Mouse (Mus musculus) limb, embryonic 12.5 days (tissue): ENCODE data around the gene Gm10251. TPM values are rescaled to one million over a fixed set of nuclear protein-coding genes. Genes with fewer than 3 reads are reported as not detected.
A peak's percentile ranks its signal among the peaks of the same experiment; 100 is the strongest.
"Not testable (repeated sequence)": the region's sequence is repeated elsewhere in the genome, so short reads cannot be mapped to it uniquely, and the experiment has no call there.

Experiments used
- ATAC-seq: fragments of 200-750 bp; cut with Nextera tagmentation; 2 replicates; pipeline ENCODE4 v1.8.0; 2017; ENCODE audit warnings: low read depth, moderate TSS enrichment; ENCODE audit not compliant: insufficient number of reproducible peaks, insufficient read depth, low FRiP score, low TSS enrichment
- H3K27ac ChIP-seq: fragments of 300-500 bp; sonication (generic); 2 replicates; pipeline ENCODE4 v1.5.1; 2016; ENCODE audit warnings: mild to moderate bottlenecking, moderate library complexity
- H3K27me3 ChIP-seq: fragments of 300-500 bp; sonication (generic); 2 replicates; pipeline ENCODE4 v1.6.1; 2016; ENCODE audit warnings: mild to moderate bottlenecking, moderate library complexity
- H3K36me3 ChIP-seq: fragments of 300-500 bp; sonication (generic); 2 replicates; pipeline ENCODE4 v1.6.1; 2016; ENCODE audit warnings: mild to moderate bottlenecking, moderate library complexity
- H3K4me1 ChIP-seq: fragments of 300-500 bp; sonication (generic); replicated peaks from 2 replicates; pipeline ENCODE4 v1.6.1; 2016
- H3K4me2 ChIP-seq: fragments of 300-500 bp; sonication (generic); 2 replicates; pipeline ENCODE4 v1.6.1; 2016; ENCODE audit warnings: mild to moderate bottlenecking, moderate library complexity
- H3K4me3 ChIP-seq: fragments of 300-500 bp; sonication (generic); replicated peaks from 2 replicates; pipeline ENCODE4 v1.5.1; 2016; ENCODE audit warnings: mild to moderate bottlenecking
- H3K9ac ChIP-seq: fragments of 300-500 bp; sonication (generic); replicated peaks from 2 replicates; pipeline ENCODE4 v1.6.1; 2016; ENCODE audit warnings: mild to moderate bottlenecking, moderate library complexity
- H3K9me3 ChIP-seq: fragments of 300-500 bp; sonication (generic); 2 replicates; pipeline ENCODE4 v1.6.1; 2016; ENCODE audit warnings: mild to moderate bottlenecking, moderate library complexity
- WGBS: fragments of 180-500 bp; shearing (Covaris S2); methylation state at CpG from one replicate; pipeline ENCODE4 v1.1.7; 2016; 5-methylcytosine and 5-hydroxymethylcytosine counted together
- polyA plus RNA-seq: library from polyadenylated mRNA; unstranded; fragments of >200 nt; fragmentation: Nextera tagmentation; extraction: Ambion mirVana; gene quantifications from 2 replicates; pipeline ENCODE4 v1.2.1, GENCODE M21; 2016

Gene Gm10251
- polyA plus RNA-seq = not detected in 2 replicates

- not testable (repeated sequence) for H3K9ac ChIP-seq, H3K9me3 ChIP-seq, H3K4me2 ChIP-seq, H3K4me1 ChIP-seq, H3K27ac ChIP-seq, ATAC-seq, H3K36me3 ChIP-seq, H3K27me3 ChIP-seq, H3K4me3 ChIP-seq
- no CpG with 5 or more reads among the region's 1 CpGs for WGBS
These were observed at the start of gene Gm10251 for GRCm38 (mm10) chr14:6684070-6684469. TSS of gene Gm10251 (minus strand) at chr14:6684170.

- WGBS = 89% methylated on average over 1 of the region's 2 CpGs
- not testable (repeated sequence) for H3K4me3 ChIP-seq, H3K9ac ChIP-seq, H3K9me3 ChIP-seq, H3K4me2 ChIP-seq, ATAC-seq, H3K27me3 ChIP-seq, H3K27ac ChIP-seq, H3K4me1 ChIP-seq, H3K36me3 ChIP-seq
These were observed 36.2 kb upstream of the Gm10251 start, which contains the start of gene Gm8050 for GRCm38 (mm10) chr14:6720151-6720550. TSS of gene Gm8050 (minus strand) at chr14:6720251.

- not testable (repeated sequence) for ATAC-seq
These were observed 61.7 kb downstream of the Gm10251 start, which contains the start of gene Gm3460 for GRCm38 (mm10) chr14:6622318-6622717. TSS of gene Gm3460 (minus strand) at chr14:6622418.

GRCm38 (mm10) chr14:6606436-6606835 is 77.5 kb downstream of the Gm10251 start:
- H3K9me3 ChIP-seq, ATAC-seq, H3K4me3 ChIP-seq, H3K9ac ChIP-seq, H3K4me1 ChIP-seq, H3K36me3 ChIP-seq, H3K27ac ChIP-seq, H3K27me3 ChIP-seq, H3K4me2 ChIP-seq: not testable (repeated sequence)
- WGBS = no CpG with 5 or more reads among the region's 1 CpGs

More at GRCm38 (mm10) chr14:6622318-6622717, 61.7 kb downstream of the Gm10251 start, which contains the start of gene Gm3460:
- not testable (repeated sequence) for H3K9ac ChIP-seq, H3K27ac ChIP-seq, H3K9me3 ChIP-seq, H3K4me3 ChIP-seq, H3K4me2 ChIP-seq, H3K4me1 ChIP-seq, H3K27me3 ChIP-seq, H3K36me3 ChIP-seq
- WGBS = 79% methylated on average over 1 of the region's 2 CpGs

- 3% methylated on average over 18 of the region's 20 CpGs for WGBS
- H3K9me3 ChIP-seq, H3K27me3 ChIP-seq, H3K36me3 ChIP-seq, ATAC-seq, H3K4me1 ChIP-seq, H3K27ac ChIP-seq: not testable (repeated sequence)
- Histone ChIP-seq H3K9ac (peak overlapping the region; percentile 53; the same call in 1 of the 2 replicates), H3K4me2 (peak overlapping the region; percentile 61), H3K4me3 (peak overlapping the region; percentile 38)
These were observed 79.0 kb downstream of the Gm10251 start for GRCm38 (mm10) chr14:6605004-6605403.

- not testable (repeated sequence) for H3K36me3 ChIP-seq, H3K27me3 ChIP-seq, ATAC-seq, H3K27ac ChIP-seq, H3K4me1 ChIP-seq, H3K9me3 ChIP-seq
- Histone ChIP-seq H3K4me2 (peak overlapping the region; percentile 61), H3K9ac (peak overlapping the region; percentile 53; the same call in 1 of the 2 replicates), H3K4me3 (peak overlapping the region; percentile 38)
- 5% methylated on average over 17 of the region's 20 CpGs for WGBS
These were observed 79.4 kb downstream of the Gm10251 start for GRCm38 (mm10) chr14:6604551-6604950.

GRCm38 (mm10) chr14:6590513-6590912 is 93.5 kb downstream of the Gm10251 start, which contains the start of gene Gm3629:
TSS of gene Gm3629 (minus strand) at chr14:6590613.
- H3K36me3 ChIP-seq, H3K4me3 ChIP-seq, ATAC-seq, H3K9ac ChIP-seq, H3K9me3 ChIP-seq, H3K27ac ChIP-seq, H3K4me1 ChIP-seq, H3K27me3 ChIP-seq, H3K4me2 ChIP-seq: not testable (repeated sequence)
- 50% methylated on average over 1 of the region's 2 CpGs for WGBS

Other genes starting within 250 kb of the Gm10251 start
- not detected in 2 replicates for gene Gm3594, start 239.6 kb downstream of the Gm10251 start, polyA plus RNA-seq
- gene Gm8356, start 146.9 kb downstream of the Gm10251 start, polyA plus RNA-seq = not detected in 2 replicates
- gene Gm3629, start 93.6 kb downstream of the Gm10251 start, polyA plus RNA-seq = 0.31 TPM in 1 of 2 replicates, not detected in the other
- not detected in 2 replicates for gene Gm3460, start 61.8 kb downstream of the Gm10251 start, polyA plus RNA-seq
- not detected in 2 replicates for gene Gm8050, start 36.1 kb upstream of the Gm10251 start, polyA plus RNA-seq
- gene Gm3636, start 58.2 kb upstream of the Gm10251 start, polyA plus RNA-seq = 5.6 and 5.7 TPM in 2 replicates
- not detected in 2 replicates for gene Gm8362, start 90.2 kb upstream of the Gm10251 start, polyA plus RNA-seq
- gene Gm3642, start 156.1 kb upstream of the Gm10251 start, polyA plus RNA-seq = not detected in 2 replicates
- 1.2 and 1.7 TPM in 2 replicates for gene Gm3667, start 205.8 kb upstream of the Gm10251 start, polyA plus RNA-seq